Mouse (Mus musculus) left cerebral cortex, adult 9 months (tissue): ENCODE data around the gene Igfbp2.

Experiments used
- DNase-seq, 2 experiments: peaks; one replicate each; pipeline ENCODE4 v3.0.0; 2022; ENCODE audit warnings: low spot score in 2 of 2

The Igfbp2 gene

GRCm38 (mm10) chr1:72815184-72815583 lies 9.1 kb upstream of the Igfbp2 start:
- DNase-seq: no peak

- no peak for DNase-seq
Observed at GRCm38 (mm10) chr1:72815616-72816015, 8.7 kb upstream of the Igfbp2 start.

GRCm38 (mm10) chr1:72819995-72820394 lies 4.3 kb upstream of the Igfbp2 start:
- DNase-seq: no peak

GRCm38 (mm10) chr1:72822893-72823292 lies 1.4 kb upstream of the Igfbp2 start:
- no peak for DNase-seq

- DNase-seq: no peak
Observed at GRCm38 (mm10) chr1:72824707-72825101, 401 bp downstream of the Igfbp2 start.

GRCm38 (mm10) chr1:72825286-72825685 lies 983 bp downstream of the Igfbp2 start:
- no peak for DNase-seq

GRCm38 (mm10) chr1:72825921-72826320 lies 1.6 kb downstream of the Igfbp2 start:
- DNase-seq: no peak

- no peak for DNase-seq
Observed at GRCm38 (mm10) chr1:72826446-72826845, 2.1 kb downstream of the Igfbp2 start.

- no peak for DNase-seq
Observed at GRCm38 (mm10) chr1:72826931-72827330, 2.6 kb downstream of the Igfbp2 start.

GRCm38 (mm10) chr1:72827411-72828315 lies 3.4 kb downstream of the Igfbp2 start:
- no peak for DNase-seq

GRCm38 (mm10) chr1:72828843-72829242 lies 4.5 kb downstream of the Igfbp2 start:
- no peak for DNase-seq

- no peak for DNase-seq
Observed at GRCm38 (mm10) chr1:72830485-72830884, 6.2 kb downstream of the Igfbp2 start.

GRCm38 (mm10) chr1:72832715-72833153 lies 8.4 kb downstream of the Igfbp2 start:
- no peak for DNase-seq

GRCm38 (mm10) chr1:72833563-72833962 lies 9.3 kb downstream of the Igfbp2 start:
- DNase-seq: no peak

- no peak for DNase-seq
Observed at GRCm38 (mm10) chr1:72839356-72839755, 15.1 kb downstream of the Igfbp2 start.

- DNase-seq: no peak
Observed at GRCm38 (mm10) chr1:72839791-72840190, 15.5 kb downstream of the Igfbp2 start.

- no peak for DNase-seq
Observed at GRCm38 (mm10) chr1:72842666-72843459, 18.6 kb downstream of the Igfbp2 start.

- no peak for DNase-seq
Observed at GRCm38 (mm10) chr1:72844675-72845074, 20.4 kb downstream of the Igfbp2 start.

GRCm38 (mm10) chr1:72847849-72848380 lies 23.6 kb downstream of the Igfbp2 start:
- no peak for DNase-seq

GRCm38 (mm10) chr1:72849037-72849436 lies 24.7 kb downstream of the Igfbp2 start:
- no peak for DNase-seq

- no peak for DNase-seq
Observed at GRCm38 (mm10) chr1:72853759-72854158, 29.5 kb downstream of the Igfbp2 start.
